Mouse (Mus musculus) heart, postnatal 0 days (tissue): ENCODE measurements around the gene Gm49322. TPM values are rescaled to one million over a fixed set of nuclear protein-coding genes. Genes with fewer than 3 reads are reported as not detected.

Experiments used
- ATAC-seq: fragments of 200-750 bp; cut with Nextera tagmentation; 2 replicates; pipeline ENCODE4 v1.8.0; 2017; ENCODE audit warnings: low read depth, moderate number of reproducible peaks, moderate library complexity; ENCODE audit not compliant: insufficient read depth
- DNase-seq: peaks from one replicate; pipeline ENCODE4 v3.0.0-alpha.2; 2016; ENCODE audit warnings: low spot score
- H3K27ac ChIP-seq: fragments of 300-500 bp; sonication (generic); 2 replicates; pipeline ENCODE4 v1.5.1; 2014; ENCODE audit warnings: low read depth, mild to moderate bottlenecking
- H3K27me3 ChIP-seq: fragments of 300-500 bp; sonication (generic); 2 replicates; pipeline ENCODE4 v1.6.1; 2014; ENCODE audit warnings: low read length, mixed read lengths; ENCODE audit not compliant: control insufficient read depth, insufficient read depth
- H3K36me3 ChIP-seq: fragments of 300-500 bp; sonication (generic); replicated peaks from 2 replicates; pipeline ENCODE4 v1.6.1; 2014; ENCODE audit warnings: low read length, mixed read lengths; ENCODE audit not compliant: control insufficient read depth, insufficient read depth
- H3K4me1 ChIP-seq: fragments of 300-500 bp; sonication (generic); 2 replicates; pipeline ENCODE4 v1.6.1; 2014; ENCODE audit warnings: antibody characterized with exemption; ENCODE audit not compliant: control insufficient read depth, insufficient read depth
- H3K4me2 ChIP-seq: fragments of 300-500 bp; sonication (generic); 2 replicates; pipeline ENCODE4 v1.6.1; 2014; ENCODE audit warnings: low read depth, mild to moderate bottlenecking, low read length, moderate library complexity
- H3K4me3 ChIP-seq: fragments of 300-500 bp; sonication (generic); 2 replicates; pipeline ENCODE4 v1.5.1; 2014; ENCODE audit warnings: low read depth, low read length
- H3K9ac ChIP-seq: fragments of 300-500 bp; sonication (generic); replicated peaks from 2 replicates; pipeline ENCODE4 v1.6.1; 2014; ENCODE audit warnings: low read depth, low read length, mixed read lengths
- H3K9me3 ChIP-seq: fragments of 300-500 bp; sonication (generic); replicated peaks from 2 replicates; pipeline ENCODE4 v1.6.1; 2016; ENCODE audit warnings: low read length; ENCODE audit not compliant: control insufficient read depth
- CTCF ChIP-seq: IDR thresholded peaks from 2 replicates; pipeline ENCODE4 v1.5.1; 2016; ENCODE audit warnings: antibody characterized with exemption, control low read depth, low read depth
- EP300 ChIP-seq: IDR thresholded peaks from 2 replicates; pipeline ENCODE4 v1.6.1; 2016; ENCODE audit warnings: antibody characterized with exemption, low read depth
- WGBS: fragments of 180-500 bp; shearing (Covaris S2); extraction: QIAGEN DNeasy Blood & Tissue Kit; methylation state at CpG from one replicate; pipeline ENCODE4 v1.1.7; 2014; 5-methylcytosine and 5-hydroxymethylcytosine counted together
- polyA plus RNA-seq: library from polyadenylated mRNA; unstranded; fragments of >200 nt; fragmentation: Nextera tagmentation; extraction: Ambion mirVana; gene quantifications from 2 replicates; pipeline ENCODE4 v1.2.1, GENCODE M21; 2015
- total RNA-seq: library from RNA; depleted of rRNA; stranded (reverse); fragments of >200 nt; gene quantifications from 2 replicates; pipeline ENCODE4 v1.2.3, GENCODE M21; 2014; ENCODE audit warnings: low replicate concordance

The Gm49322 gene
- total and polyA plus RNA-seq, 2 experiments from 2014 or later: 0.23 to 0.38 TPM

GRCm38 (mm10) chr10:80566375-80567092 lies 39.3 kb upstream of the Gm49322 start:
- TF ChIP-seq CTCF (peak; percentile 93), EP300 (no peak)
- no peaks in the 10 kb centered on the region for H3K9me3 ChIP-seq
- H3K4me1 ChIP-seq: peaks cover 19% of the 10 kb centered on the region
- WGBS: 31% methylated on average over 17 of the region's 17 CpGs
- H3K27me3 ChIP-seq: no peaks in the 10 kb centered on the region
- H3K36me3 ChIP-seq: peaks cover 8% of the 10 kb centered on the region; the same call in 1 of the 2 replicates
- H3K4me2 ChIP-seq: peak overlapping the region; percentile 20; the same call in 1 of the 2 replicates
- no peak overlapping the region for H3K4me3 ChIP-seq
- no peak overlapping the region for H3K27ac ChIP-seq
- peak; percentile 53 for DNase-seq
- H3K9ac ChIP-seq: no peak overlapping the region
- ATAC-seq: no peak

- no peak for DNase-seq
- H3K9ac ChIP-seq: no peak overlapping the region
- no peaks in the 10 kb centered on the region for H3K9me3 ChIP-seq
- no peak for TF ChIP-seq CTCF
- TF ChIP-seq EP300: no peak
- peaks cover 23% of the 10 kb centered on the region for H3K4me1 ChIP-seq
- no peaks in the 10 kb centered on the region for H3K27me3 ChIP-seq
- no peak overlapping the region for H3K27ac ChIP-seq
- 96% methylated on average over 26 of the region's 29 CpGs for WGBS
- no peak overlapping the region for H3K4me3 ChIP-seq
- peaks cover 8% of the 10 kb centered on the region; the same call in 1 of the 2 replicates for H3K36me3 ChIP-seq
- no peak for ATAC-seq
- H3K4me2 ChIP-seq: no peak overlapping the region
Observed at GRCm38 (mm10) chr10:80568876-80569275, 36.9 kb upstream of the Gm49322 start.

DNA sequence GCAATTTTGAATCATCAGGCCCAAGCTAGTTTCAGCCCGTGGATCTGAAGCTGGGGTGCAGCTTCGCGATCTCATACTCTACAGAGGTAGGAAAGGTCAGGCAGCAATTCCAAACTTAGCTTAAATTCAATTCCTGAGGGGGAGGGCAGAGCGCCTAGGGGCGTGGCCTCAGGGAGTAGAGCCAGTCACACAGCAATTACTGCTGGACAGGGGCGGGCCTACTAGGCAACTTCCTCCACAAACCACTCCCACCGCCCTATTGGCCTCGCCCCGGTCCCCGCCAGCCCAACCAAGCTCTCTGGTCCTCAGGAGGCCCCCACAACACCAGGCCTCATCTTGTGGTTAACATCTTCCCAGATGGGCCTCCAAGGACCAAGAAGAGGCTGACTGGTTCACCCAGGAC lies 36.2 kb upstream of the Gm49322 start:
- Histone ChIP-seq H3K27me3 (no peaks in the 10 kb centered on the region), H3K9me3 (no peaks in the 10 kb centered on the region), H3K4me3 (no peak overlapping the region), H3K4me1 (peaks cover 23% of the 10 kb centered on the region), H3K27ac (peak overlapping the region; percentile 7; the same call in 1 of the 2 replicates), H3K9ac (0 out of 2 replicates have a peak overlapping the region, but pooled peaks have one; percentile 20), H3K36me3 (peaks cover 8% of the 10 kb centered on the region; the same call in 1 of the 2 replicates), H3K4me2 (peak overlapping the region; percentile 47; the same call in 1 of the 2 replicates)
- TF ChIP-seq CTCF (no peak), EP300 (no peak)
- 42% methylated on average over 10 of the region's 10 CpGs for WGBS
- ATAC-seq (peak; percentile 65), DNase-seq (peak; percentile 69)

DNA sequence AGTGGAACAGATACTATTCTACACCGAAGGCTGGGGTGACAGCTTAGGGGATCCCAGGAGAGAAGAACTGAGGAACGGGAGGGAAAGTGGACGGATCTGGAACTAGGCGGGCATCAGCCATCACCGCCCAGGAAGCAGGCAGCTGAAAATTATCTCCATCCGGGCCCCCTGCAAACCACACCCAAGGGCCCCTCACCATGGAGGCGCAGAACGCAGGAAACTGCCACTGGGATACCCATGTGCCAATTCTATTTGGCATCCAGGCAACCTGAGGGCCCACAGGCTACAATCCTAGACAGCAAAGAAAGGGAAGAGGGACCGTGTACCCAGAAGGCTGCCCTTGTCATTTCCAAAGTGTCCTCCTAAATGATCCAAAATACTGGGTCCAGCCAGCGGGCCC lies 35.4 kb upstream of the Gm49322 start:
- TF ChIP-seq EP300 (no peak), CTCF (no peak)
- H3K4me3 ChIP-seq: no peak overlapping the region
- H3K9me3 ChIP-seq: no peaks in the 10 kb centered on the region
- H3K4me2 ChIP-seq: peak overlapping the region; percentile 47; the same call in 1 of the 2 replicates
- DNase-seq (no peak), ATAC-seq (no peak)
- peak overlapping the region; percentile 7 for H3K27ac ChIP-seq
- H3K27me3 ChIP-seq: no peaks in the 10 kb centered on the region
- H3K9ac ChIP-seq: 0 out of 2 replicates have a peak overlapping the region, but pooled peaks have one; percentile 18
- 81% methylated on average over 10 of the region's 10 CpGs for WGBS
- H3K4me1 ChIP-seq: peaks cover 23% of the 10 kb centered on the region
- peaks cover 8% of the 10 kb centered on the region; the same call in 1 of the 2 replicates for H3K36me3 ChIP-seq

GRCm38 (mm10) chr10:80570871-80571836 lies 34.7 kb upstream of the Gm49322 start:
- peaks cover 31% of the 10 kb centered on the region for H3K4me1 ChIP-seq
- H3K9ac ChIP-seq: peak overlapping the region; percentile 18; the same call in 1 of the 2 replicates

More at GRCm38 (mm10) chr10:80570871-80571836, 34.7 kb upstream of the Gm49322 start:
- peak; percentile 7; the same call in 1 of the 2 replicates for ATAC-seq
- Histone ChIP-seq H3K27me3 (no peaks in the 10 kb centered on the region), H3K27ac (peak overlapping the region; percentile 7; the same call in 1 of the 2 replicates), H3K4me2 (peak overlapping the region; percentile 47), H3K9me3 (no peaks in the 10 kb centered on the region), H3K36me3 (peaks cover 8% of the 10 kb centered on the region; the same call in 1 of the 2 replicates), H3K4me3 (peak overlapping the region; percentile 19)
- no peak for TF ChIP-seq CTCF
- no peak for TF ChIP-seq EP300
- DNase-seq: no peak
- WGBS: 22% methylated on average over 30 of the region's 30 CpGs
